Mouse (Mus musculus) kidney, adult 18-20 months (tissue): ENCODE data around the gene Fam240a.

Experiments used
- DNase-seq: peaks from one replicate; pipeline ENCODE4 v3.0.0; 2021

Fam240a gene

DNA sequence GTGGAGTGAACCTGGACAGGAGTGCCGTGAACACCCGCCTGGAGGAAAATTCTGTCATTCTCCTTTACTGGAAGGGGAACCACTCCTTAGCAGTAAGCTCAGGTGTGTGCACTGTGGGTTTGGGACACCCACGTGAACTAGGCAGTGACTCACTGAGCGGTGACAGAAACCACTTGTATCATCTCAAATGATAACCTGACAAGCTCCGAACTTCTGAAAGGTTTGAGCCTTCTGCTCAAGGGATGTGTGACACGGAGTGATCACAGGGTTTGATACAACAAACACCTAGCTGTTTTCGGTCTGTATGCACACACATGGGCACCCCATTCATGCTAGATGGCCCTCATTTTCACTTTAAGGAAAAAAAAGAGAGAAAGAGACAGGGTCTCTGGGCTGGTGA lies at the start of gene Fam240a:
Fam240a (minus strand) TSS at position 76 of the 400 bp plus-strand sequence.
- DNase-seq, result no peak

GRCm38 (mm10) chr9:110965910-110966231 lies 49.2 kb upstream of the Fam240a start:
- no peak for DNase-seq

GRCm38 (mm10) chr9:110965062-110965909 lies 48.6 kb upstream of the Fam240a start:
- no peak for DNase-seq

GRCm38 (mm10) chr9:110963566-110964115 lies 47.0 kb upstream of the Fam240a start:
- DNase-seq, result no peak

DNA sequence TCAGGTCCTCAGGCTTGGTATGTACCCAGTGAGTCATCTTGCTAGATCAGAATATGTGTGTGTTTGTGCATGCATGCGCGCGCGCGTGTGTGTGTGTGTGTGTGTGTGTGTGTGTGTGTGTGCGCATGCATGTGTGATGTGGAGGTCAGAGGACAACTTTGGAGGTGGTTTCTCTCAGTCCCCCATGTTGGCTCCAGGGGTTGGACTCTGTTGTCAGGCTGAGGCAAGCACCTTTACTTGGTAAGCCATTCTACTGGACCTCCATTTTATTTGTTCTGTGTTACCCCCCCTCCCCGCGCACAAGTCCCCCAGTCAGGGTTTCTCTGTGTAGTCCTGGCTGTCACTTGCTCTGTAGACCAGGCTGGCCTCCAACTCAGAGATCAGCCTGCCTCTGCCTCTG lies 44.7 kb upstream of the Fam240a start:
- no peak for DNase-seq

DNA sequence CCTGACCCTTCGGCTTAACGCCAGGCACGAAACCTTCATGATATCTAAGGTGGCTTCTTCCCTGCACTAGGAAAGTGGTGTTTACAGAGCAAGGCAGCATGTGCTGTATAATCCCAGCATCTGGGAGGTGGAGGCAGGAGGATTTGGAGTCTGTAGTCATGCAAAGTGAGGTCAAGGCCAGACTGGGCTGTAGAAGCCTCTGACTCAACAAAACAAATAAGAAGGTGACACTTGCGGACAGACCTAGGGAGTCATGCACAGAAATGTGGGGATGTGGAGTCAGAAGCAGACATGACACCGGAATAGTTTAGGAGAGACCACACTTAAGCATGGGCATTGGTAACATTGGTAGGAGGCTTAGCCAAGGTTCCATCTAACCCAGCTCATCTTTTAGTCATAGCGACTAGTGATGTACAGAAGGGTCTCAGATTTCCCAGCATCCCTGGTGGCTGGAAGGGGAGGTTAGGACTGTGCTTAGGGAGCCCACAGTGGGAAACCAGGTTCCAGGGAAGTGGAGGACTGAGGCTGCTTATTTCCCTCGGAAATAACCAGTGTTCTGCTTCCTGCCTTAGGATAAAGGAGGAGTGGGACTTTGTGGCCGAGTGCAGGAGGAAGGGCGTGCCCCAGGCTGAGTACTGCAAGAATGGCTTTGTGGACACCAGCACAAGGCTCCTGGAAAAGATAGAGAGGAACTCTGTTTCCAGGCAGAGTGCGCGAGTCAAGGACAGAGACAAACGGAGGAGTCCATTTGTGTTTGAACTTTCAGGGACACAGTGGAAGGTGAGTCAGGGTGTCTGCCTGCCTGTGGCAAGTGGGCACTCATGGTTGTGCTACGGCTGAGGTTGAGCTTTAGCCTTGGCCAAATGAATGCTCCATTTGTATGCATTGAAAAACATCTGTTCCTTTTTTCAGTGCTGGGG lies 43.8 kb upstream of the Fam240a start:
- no peak for DNase-seq

- no peak for DNase-seq
Observed at GRCm38 (mm10) chr9:110959669-110960068, 43.0 kb upstream of the Fam240a start.

DNA sequence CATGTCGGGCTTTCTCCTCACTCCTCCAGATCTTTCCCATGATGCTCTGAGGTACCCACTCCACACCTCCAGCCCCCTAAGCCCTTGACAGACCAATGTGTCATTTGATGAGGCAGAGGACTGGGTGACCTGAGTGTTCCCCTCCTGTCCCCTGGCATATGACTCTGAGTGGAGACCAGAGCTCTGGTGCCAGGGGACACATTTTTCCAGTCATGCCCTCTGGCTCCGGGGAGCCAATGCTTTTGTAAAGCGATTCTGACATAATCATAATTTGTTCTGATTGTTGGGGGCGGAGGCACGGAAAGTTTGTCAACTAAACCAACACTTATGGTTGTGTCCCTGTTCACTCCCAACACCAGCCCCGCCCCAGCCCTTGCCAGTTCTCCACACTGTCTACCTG lies 39.3 kb upstream of the Fam240a start:
- no peak for DNase-seq

DNA sequence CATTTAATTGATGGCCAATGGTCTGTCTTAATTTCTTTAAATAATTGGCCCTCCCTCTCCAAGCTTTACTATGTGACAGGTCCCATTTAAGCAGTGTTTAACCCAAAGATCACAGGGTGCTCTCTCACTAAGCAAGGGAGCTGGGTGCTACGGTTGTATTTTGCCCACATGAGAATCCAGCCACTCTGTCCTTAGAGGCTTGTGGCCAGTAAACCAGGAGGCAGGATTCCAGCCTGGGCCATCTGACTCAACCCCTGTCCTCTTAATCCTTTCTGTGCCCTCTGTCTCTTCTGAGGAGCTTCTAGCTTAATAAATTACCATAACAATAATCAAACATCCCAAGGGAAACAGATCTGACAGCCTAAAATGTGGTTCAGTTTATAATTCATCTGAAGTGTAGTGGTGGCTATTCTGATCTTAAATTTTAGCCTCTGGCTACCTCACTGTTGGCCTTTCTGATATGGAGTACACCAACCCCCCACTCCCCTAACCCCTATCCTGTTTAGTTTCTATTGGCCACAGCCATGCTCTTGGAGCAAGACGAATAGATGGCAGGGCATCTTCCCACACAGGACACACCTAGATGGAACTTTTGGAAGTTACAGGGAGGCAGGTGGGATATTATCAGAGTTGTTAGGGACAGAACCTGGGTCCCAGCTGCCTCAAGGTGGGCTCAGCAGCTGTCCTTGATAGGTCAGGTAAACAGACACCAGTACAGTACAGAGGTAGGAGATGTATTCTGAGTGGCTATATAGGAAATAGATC lies 38.2 kb upstream of the Fam240a start:
- no peak for DNase-seq

- peak; percentile 65 for DNase-seq
Observed at GRCm38 (mm10) chr9:110953550-110954461, 37.1 kb upstream of the Fam240a start.

- no peak for DNase-seq
Observed at GRCm38 (mm10) chr9:110952931-110953549, 36.4 kb upstream of the Fam240a start.

DNA sequence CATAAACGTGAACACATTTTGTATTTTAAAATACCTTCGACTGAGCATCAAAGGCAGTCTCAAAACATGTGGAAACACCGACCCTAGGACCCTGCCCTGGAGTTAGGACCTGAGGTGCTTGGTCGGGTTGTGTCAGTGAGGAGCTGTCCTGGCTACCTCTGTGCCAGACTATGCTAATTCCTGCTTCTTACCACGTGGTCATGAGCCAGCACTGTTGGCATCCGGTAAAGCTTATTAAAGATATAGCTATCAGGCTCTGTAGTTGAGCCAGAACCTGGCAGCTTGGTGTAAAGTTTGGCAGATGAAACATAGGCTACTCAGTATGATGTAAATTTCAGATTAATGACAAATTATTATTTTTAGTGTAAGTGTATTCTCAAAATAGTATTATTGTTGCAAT lies 35.7 kb upstream of the Fam240a start:
- no peak for DNase-seq

GRCm38 (mm10) chr9:110951866-110952265 lies 35.2 kb upstream of the Fam240a start:
- DNase-seq, result no peak

DNA sequence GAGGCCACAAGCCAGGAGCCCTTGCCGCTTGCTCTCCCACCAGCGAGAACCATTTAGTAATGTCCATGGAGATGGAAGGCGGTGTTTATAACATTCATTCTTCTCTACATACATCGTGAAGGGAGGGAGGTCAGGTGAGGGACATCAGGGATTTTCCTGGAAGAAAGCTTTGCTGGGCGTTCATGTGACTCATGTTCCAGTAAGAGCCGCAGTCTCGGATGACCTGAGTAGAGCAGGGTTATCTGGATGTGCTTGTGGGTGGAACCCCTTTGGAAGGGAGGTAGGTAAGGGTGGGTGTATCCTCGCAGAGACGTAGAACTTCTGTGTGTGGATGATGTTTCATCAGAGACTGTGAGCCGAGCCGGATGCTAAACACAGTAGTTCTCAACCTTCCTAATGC lies 34.7 kb upstream of the Fam240a start, which contains the start of gene Lrrc2:
Lrrc2 (plus strand) TSS at position 149 of the 400 bp plus-strand sequence.
- no peak for DNase-seq

GRCm38 (mm10) chr9:110950109-110950508 lies 33.4 kb upstream of the Fam240a start:
- DNase-seq, result no peak

DNA sequence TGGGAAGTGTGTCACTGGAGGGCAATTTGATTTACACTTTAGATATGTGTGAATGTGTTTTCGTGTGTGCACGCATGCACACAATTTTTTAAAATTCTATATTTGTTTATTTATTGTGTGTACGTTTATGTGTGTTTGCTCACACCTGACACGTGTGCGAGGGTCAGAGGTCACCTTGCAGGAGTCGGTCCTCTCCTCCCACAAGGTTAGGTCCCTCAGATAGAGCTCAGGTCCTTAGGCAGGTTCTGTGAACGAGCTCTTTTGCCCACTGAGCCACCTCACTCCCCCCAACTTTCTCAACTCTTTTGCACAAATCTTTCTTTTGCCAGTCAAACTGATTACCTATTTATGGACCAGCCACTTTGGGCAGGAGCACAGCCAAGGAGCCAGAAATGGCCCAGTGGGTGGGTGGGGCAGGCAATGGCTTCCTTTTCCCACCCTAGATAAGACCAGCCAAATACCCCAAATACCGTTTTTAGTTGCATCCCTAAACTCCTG lies 32.2 kb upstream of the Fam240a start:
- DNase-seq, result no peak

DNA sequence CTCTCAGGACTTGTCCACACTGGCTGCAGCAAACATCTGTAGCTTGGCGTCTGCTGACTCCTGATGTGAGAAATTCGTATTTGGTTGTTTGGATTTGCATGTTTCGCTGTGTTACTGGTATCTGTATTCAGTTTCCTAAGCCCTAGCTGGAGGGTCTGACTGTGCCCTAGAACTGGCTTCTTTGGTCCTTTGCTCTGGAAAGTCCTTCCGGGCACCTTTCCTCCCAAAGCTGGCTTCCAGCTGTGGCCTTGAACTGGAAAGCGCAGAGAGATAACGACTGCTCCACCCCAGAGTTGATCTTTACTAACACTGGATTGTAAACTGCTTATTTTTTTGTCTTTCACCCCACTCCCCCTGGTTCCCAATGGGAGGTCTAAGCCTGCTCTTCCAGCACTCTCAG lies 31.2 kb upstream of the Fam240a start:
- DNase-seq, result no peak

- DNase-seq, result no peak
Observed at GRCm38 (mm10) chr9:110947261-110947661, 30.6 kb upstream of the Fam240a start.

DNA sequence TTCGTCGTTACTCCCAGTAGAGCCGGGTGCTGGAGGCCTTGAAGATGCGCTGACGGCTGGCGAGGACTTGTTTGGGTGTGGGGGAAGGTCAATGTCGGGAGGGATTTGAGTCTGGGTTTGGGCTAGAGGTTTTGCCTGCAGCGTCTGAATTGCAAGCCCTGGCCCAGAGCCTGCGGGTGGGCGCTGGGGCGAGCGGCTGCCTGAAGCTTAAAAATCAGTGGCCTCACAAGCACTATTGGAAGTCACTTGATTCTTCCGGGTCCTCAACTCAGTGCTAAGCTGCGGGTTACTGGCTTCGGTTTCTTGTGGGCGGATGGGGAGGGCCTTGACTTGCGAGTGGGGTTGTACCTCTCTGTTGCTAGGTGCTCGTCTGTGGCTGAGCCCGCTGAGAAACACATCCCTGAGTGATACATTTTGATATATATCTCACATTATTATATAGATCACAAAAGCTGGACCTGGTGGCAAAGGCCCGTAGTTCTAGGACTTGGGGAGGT lies 29.9 kb upstream of the Fam240a start:
- DNase-seq, result no peak

DNA sequence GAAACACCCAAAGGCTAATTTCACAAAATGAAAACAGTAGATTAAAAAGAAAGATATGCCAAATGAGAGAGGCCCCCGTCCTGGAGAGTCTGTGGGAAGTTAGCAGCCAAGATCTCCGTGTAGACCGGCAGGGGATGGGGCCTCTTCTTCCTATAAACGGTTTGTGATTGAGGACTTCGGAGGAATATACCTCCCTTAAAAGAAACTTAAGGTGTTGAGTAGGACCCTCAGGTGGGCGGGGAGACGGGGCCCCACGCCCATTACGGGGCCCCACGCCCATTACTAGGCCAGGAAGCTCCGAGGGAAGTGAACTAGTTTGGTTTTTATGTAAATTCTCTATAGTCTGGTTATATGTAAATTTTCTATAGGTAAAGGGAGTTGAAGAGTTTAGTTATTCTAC lies 29.3 kb upstream of the Fam240a start, which contains the start of gene Tdgf1:
Tdgf1 (minus strand) TSS at position 233 of the 400 bp plus-strand sequence.
- DNase-seq, result no peak

DNA sequence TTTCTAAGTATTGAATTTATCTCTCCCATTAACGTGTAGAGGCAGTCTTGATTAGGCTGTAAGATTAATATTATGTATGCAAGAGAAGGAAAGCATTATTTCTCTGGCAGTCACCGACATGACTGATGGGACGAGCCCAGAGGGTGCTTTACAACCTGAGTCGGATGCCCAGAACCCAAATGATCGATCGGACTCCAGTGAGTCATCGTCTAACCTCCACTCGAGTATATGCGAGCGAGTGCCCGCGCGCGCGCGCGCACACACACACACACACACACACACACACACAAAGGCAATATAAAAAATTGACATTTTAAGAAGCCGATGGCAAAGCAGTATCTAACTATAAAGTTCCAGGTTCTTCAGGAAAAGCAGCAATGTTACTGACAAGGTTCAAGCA lies 28.7 kb upstream of the Fam240a start:
- DNase-seq, result no peak
